Mouse (Mus musculus): ENCODE measurements around the gene Trap1.

GRCm38 (mm10) chr16:4064945-4065344 is 12.7 kb downstream of the Trap1 start:
- TF ChIP-seq POLR2AphosphoS2 (IDR thresholded peaks at IDR 0.05; ENCODE audit: insufficient read length, low read depth) (no peak), POLR2A (IDR thresholded peaks at IDR 0.05; ENCODE audit: insufficient read length, low read depth) (no peak), MAX (IDR thresholded peaks at IDR 0.05; ENCODE audit: low read depth) (no peak), USF1 (IDR thresholded peaks at IDR 0.05; ENCODE audit: low read depth) (no peak), TCF12 (IDR thresholded peaks at IDR 0.05; ENCODE audit: insufficient read depth, poor library complexity, severe bottlenecking) (no peak), E2F4 (IDR thresholded peaks at IDR 0.05; ENCODE audit: insufficient read depth) (no peak), CEBPB (IDR thresholded peaks at IDR 0.05; ENCODE audit: insufficient read depth, poor library complexity, severe bottlenecking) (no peak), MYOG (IDR thresholded peaks at IDR 0.05; ENCODE audit: control insufficient read depth in 1 of 3, insufficient read depth in 1 of 3, insufficient read length in 2 of 3, low read depth in 2 of 3) (no peak), REST (IDR thresholded peaks at IDR 0.05; ENCODE audit: insufficient read depth, insufficient read length) (no peak)
